Mouse (Mus musculus) midbrain, embryonic 16.5 days (tissue): ENCODE measurements at regions not wholly inside any gene's neighbourhood (a gene's known extent, or its start where the extent isn't known, plus 50 kb on each side); places are given as distances from the start of the nearest gene placed in this dataset.
"Not testable (repeated sequence)": the region's sequence is repeated elsewhere in the genome, so short reads cannot be mapped to it uniquely, and the experiment has no call there.

Source experiments
- ATAC-seq: fragments of 200-750 bp; cut with Nextera tagmentation; 2 replicates; pipeline ENCODE4 v1.8.0; 2017; ENCODE audit warnings: moderate TSS enrichment
- H3K27ac ChIP-seq: fragments of 300-500 bp; sonication (generic); 2 replicates; pipeline ENCODE4 v1.5.1; 2014; ENCODE audit warnings: mild to moderate bottlenecking, low read length, mixed read lengths
- H3K27me3 ChIP-seq: fragments of 300-500 bp; sonication (generic); 2 replicates; pipeline ENCODE4 v1.6.1; 2014; ENCODE audit warnings: low read depth, low read length, mixed read lengths; ENCODE audit not compliant: control insufficient read depth, insufficient read depth
- H3K36me3 ChIP-seq: fragments of 300-500 bp; sonication (generic); 2 replicates; pipeline ENCODE4 v1.6.1; 2014; ENCODE audit warnings: mild to moderate bottlenecking, low read length, moderate library complexity, mixed read lengths; ENCODE audit not compliant: control insufficient read depth, insufficient read depth
- H3K4me1 ChIP-seq: fragments of 300-500 bp; sonication (generic); 2 replicates; pipeline ENCODE4 v1.6.1; 2014; ENCODE audit warnings: mild to moderate bottlenecking, low read length, mixed read lengths; ENCODE audit not compliant: control insufficient read depth, insufficient read depth
- H3K4me2 ChIP-seq: fragments of 300-500 bp; sonication (generic); 2 replicates; pipeline ENCODE4 v1.6.1; 2014; ENCODE audit warnings: mild to moderate bottlenecking, low read length, mixed read lengths
- H3K4me3 ChIP-seq: fragments of 300-500 bp; sonication (generic); 2 replicates; pipeline ENCODE4 v1.5.1; 2014; ENCODE audit warnings: low read depth, mild to moderate bottlenecking, low read length, moderate library complexity, mixed read lengths
- H3K9ac ChIP-seq: fragments of 300-500 bp; sonication (generic); 2 replicates; pipeline ENCODE4 v1.6.1; 2014; ENCODE audit warnings: low read depth, low read length, mixed read lengths
- H3K9me3 ChIP-seq: fragments of 300-500 bp; sonication (generic); replicated peaks from 2 replicates; pipeline ENCODE4 v1.6.1; 2014; ENCODE audit warnings: mild to moderate bottlenecking, low read length, mixed read lengths; ENCODE audit not compliant: control insufficient read depth, poor library complexity, severe bottlenecking
- WGBS: fragments of 180-500 bp; shearing (Covaris S2); extraction: QIAGEN DNeasy Blood & Tissue Kit; methylation state at CpG from one replicate; pipeline ENCODE4 v1.1.7; 2014; 5-methylcytosine and 5-hydroxymethylcytosine counted together

DNA sequence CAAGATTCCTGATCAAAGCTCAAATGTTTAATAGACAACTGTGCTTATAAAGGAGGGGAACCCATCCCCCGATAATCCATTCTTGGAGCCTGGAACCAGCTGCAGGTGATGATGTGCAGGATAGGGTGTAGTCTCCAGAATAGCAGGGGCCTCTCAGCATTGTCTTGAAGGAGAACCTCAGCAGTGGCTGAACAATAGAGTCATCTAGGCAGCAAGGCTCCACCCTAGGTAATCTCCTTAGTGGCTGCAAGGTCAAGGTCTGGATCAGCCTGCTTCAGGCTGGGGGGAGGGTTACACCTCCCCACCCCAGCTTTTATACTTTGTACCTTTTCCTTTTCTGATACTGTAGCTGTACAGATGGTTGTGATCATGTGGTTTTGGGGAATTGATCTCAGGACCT is 116.8 kb upstream of the Mettl4 start:
- WGBS: 92% methylated on average over 1 of the region's 1 CpGs

DNA sequence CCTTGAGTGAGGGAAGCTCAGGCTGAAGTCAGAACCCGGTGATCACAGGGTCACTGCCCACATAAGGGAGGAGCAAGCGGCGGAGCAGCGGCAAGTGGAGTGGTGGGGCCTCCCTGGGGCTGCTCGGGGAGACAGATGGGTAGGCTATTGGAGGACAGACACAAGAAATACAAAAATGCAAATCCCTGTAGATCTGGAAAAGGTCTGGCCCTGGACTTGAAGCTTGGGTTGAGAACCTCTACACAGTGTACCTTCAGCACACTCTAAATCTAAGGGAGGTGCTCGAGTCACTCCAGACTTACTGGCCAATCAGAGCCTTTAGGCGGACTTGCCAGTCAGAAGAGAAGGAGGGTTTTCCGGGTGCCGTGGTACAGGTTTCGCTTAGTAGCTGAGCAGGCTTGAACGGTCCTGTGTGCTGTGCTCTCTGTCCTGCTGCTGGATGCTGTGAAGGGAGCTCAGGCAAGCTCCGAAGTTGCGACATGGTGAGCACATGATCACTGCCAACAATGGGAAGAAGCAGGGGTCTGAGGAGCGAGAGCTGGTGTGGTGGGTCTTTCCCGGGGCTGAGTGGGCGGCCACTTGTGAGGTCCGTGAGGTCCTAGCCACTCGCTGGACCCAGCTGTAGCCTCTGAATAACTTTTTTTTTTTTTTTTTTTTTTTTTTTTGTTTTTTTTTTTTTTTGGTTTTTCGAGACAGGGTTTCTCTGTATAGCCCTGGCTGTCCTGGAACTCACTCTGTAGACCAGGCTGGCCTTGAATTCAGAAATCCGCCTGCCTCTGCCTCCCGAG is 114.9 kb upstream of the Mettl4 start:
- ATAC-seq: peak; percentile 99
- peak overlapping the region; percentile 63 for H3K9ac ChIP-seq
- WGBS: 15% methylated on average over 21 of the region's 21 CpGs

More for the DNA sequence above, 116.8 kb upstream of the Mettl4 start:
- Histone ChIP-seq H3K4me2 (no peak overlapping the region), H3K9me3 (no peaks in the 10 kb centered on the region), H3K27ac (no peak overlapping the region), H3K36me3 (no peaks in the 10 kb centered on the region), H3K4me1 (no peaks in the 10 kb centered on the region), H3K27me3 (no peaks in the 10 kb centered on the region), H3K4me3 (no peak overlapping the region), H3K9ac (no peak overlapping the region)
- ATAC-seq: no peak

DNA sequence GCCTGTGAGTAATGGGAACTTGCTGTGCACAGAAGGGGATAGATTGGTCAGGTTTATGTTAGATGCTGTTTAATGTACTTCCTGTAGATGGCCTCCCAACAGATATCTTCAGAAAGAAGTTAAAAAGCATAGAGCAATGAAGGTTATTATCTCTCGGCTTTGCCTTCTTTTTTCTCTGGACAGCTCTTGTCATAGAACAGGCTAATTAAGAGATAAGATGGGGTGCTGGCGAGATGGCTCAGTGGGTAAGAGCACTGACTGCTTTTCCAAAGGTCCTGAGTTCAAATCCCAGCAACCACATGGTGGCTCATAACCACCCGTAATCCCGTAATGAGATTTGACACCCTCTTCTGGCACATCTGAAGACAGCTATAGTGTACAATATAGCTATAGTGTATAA is 104.9 kb upstream of the Mettl4 start:
- H3K36me3 ChIP-seq, H3K4me3 ChIP-seq, H3K27me3 ChIP-seq, H3K9me3 ChIP-seq, H3K4me2 ChIP-seq, H3K9ac ChIP-seq, H3K4me1 ChIP-seq, ATAC-seq, H3K27ac ChIP-seq: not testable (repeated sequence)
- 86% methylated on average over 4 of the region's 4 CpGs for WGBS

More for the DNA sequence above, 114.9 kb upstream of the Mettl4 start:
- Histone ChIP-seq H3K4me3 (peak overlapping the region; percentile 46), H3K4me2 (peak overlapping the region; percentile 57)
- H3K9me3 ChIP-seq, H3K27me3 ChIP-seq, H3K27ac ChIP-seq, H3K4me1 ChIP-seq, H3K36me3 ChIP-seq: not testable (repeated sequence)

DNA sequence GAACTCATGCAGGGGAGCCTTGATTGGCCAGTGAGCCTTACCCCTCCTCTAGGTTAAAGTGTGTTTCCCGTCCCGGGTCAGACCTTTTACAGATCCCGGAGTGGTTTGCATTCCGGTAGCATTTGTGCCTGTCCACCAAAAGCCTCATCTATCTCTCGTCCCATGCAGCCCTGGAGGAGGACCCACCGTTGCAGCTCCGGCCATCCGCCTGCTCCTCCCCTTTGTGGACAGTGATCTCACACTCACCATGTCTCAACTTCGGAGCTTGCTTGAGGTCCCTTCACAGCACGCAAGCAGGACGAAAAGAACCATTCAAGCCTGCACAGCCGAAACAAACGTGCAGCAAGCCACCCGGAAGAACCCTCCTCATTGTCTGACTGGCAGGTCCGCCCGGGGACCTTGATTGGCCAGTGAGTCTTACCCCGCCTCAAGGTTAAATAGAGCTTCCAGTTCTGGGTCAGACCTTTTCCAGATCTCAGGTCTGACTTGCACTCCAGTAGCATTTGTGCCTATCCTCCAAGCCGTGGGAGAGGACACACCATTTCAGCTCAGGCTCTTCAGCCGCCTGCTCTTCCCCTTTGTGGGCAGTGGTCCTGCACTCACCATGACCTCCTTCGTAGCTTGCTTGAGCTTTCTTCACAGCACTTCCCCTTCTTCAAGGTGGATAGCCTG is 84.8 kb upstream of the Mettl4 start:
- ATAC-seq: peak; percentile 99
- peak overlapping the region; percentile 73 for H3K27ac ChIP-seq
- H3K4me1 ChIP-seq: peaks cover 11% of the 10 kb centered on the region; the same call in 1 of the 2 replicates
- peak overlapping the region; percentile 78 for H3K4me2 ChIP-seq
- peak overlapping the region; percentile 70 for H3K9ac ChIP-seq
- peak overlapping the region; percentile 57 for H3K4me3 ChIP-seq
- H3K36me3 ChIP-seq: no peaks in the 10 kb centered on the region
- 0 out of 2 replicates have a peak, but pooled peaks cover 4% of the 10 kb centered on the region for H3K9me3 ChIP-seq
- WGBS: 1% methylated on average over 20 of the region's 20 CpGs
- H3K27me3 ChIP-seq: no peaks in the 10 kb centered on the region

DNA sequence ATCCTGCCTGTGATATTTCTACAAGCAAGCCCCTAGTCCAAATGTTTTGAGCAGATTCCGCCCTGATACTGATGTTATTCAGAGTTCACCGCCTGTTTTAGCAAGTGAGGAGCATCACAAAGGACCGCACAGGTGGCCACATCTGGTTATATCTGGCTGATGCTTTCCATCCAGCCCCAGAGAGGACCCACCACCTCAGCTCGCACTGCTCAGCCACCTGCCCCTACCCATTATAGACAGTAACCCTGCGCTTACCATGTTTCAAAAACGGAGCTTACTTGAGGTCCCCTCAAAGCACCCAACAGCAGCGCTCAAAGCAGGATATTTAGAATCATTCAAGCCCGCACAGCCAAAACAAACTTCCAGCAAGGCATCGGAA is 84.2 kb upstream of the Mettl4 start:
- WGBS: 4% methylated on average over 9 of the region's 9 CpGs
- Histone ChIP-seq H3K4me3 (peak overlapping the region; percentile 57), H3K4me2 (peak overlapping the region; percentile 78), H3K4me1 (peaks cover 11% of the 10 kb centered on the region; the same call in 1 of the 2 replicates), H3K9ac (peak overlapping the region; percentile 70), H3K27ac (peak overlapping the region; percentile 73)
- H3K27me3 ChIP-seq, H3K36me3 ChIP-seq, H3K9me3 ChIP-seq: not testable (repeated sequence)
- peak; percentile 63; the same call in 1 of the 2 replicates for ATAC-seq

DNA sequence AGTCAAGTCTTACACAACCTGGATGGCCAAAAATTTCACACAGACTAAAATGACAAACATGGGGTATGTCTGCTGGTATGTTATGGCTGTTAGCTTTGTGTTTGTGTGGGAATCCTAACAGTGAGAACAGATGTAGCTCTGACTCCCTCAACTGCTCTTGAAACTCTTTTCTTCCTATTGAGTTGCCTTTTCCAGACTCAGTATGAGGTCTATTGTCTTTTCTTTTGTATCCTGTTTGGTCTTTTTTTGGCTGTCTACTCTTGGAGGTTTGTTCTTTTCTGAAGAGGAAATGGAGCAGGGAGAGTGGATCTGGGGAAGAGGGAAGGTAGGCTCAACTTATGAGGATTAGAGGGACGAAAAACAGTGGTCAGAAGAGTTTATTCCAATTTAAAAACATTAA is 76.6 kb upstream of the Mettl4 start:
- not testable (repeated sequence) for H3K36me3 ChIP-seq, H3K4me1 ChIP-seq, H3K9ac ChIP-seq, H3K4me3 ChIP-seq, ATAC-seq, H3K27me3 ChIP-seq, H3K27ac ChIP-seq, H3K4me2 ChIP-seq
- 85% methylated on average over 1 of the region's 1 CpGs for WGBS
- peaks cover 19% of the 10 kb centered on the region for H3K9me3 ChIP-seq

DNA sequence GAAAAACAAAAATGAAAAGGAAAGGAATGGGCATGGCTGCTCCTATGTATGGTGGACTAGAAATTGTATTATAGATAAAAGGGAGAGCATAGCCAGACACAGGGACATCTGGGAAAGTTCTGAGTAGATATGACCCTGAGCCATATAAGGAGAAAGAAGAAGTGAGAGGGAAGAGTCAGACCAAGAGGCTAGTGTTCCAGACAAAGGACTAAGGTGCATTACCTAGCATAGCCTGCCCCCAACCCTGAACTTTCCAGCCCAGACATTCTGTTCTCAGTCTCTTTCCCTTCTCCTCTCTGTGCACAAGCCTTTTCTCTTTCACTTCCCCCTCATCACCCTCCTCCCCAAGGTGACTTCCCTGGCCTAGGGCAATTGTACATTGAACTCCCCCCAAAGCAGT is 58.9 kb upstream of the Mettl4 start:
- no peaks in the 10 kb centered on the region for H3K4me1 ChIP-seq
- H3K27me3 ChIP-seq: no peaks in the 10 kb centered on the region
- H3K27ac ChIP-seq: no peak overlapping the region
- H3K36me3 ChIP-seq: peaks cover 2% of the 10 kb centered on the region
- no peak for ATAC-seq
- H3K4me3 ChIP-seq: no peak overlapping the region
- H3K9me3 ChIP-seq: peaks cover 21% of the 10 kb centered on the region; the same call in 1 of the 2 replicates
- H3K9ac ChIP-seq: no peak overlapping the region
- H3K4me2 ChIP-seq: no peak overlapping the region
